Mouse (Mus musculus): ENCODE data around the gene Epha2. TPM values are rescaled to one million over a fixed set of nuclear protein-coding genes. Genes with fewer than 3 reads are reported as not detected.

The Epha2 gene
- polyA plus RNA-seq, 1 experiment from 2014 or later, result 2.9 TPM

DNA sequence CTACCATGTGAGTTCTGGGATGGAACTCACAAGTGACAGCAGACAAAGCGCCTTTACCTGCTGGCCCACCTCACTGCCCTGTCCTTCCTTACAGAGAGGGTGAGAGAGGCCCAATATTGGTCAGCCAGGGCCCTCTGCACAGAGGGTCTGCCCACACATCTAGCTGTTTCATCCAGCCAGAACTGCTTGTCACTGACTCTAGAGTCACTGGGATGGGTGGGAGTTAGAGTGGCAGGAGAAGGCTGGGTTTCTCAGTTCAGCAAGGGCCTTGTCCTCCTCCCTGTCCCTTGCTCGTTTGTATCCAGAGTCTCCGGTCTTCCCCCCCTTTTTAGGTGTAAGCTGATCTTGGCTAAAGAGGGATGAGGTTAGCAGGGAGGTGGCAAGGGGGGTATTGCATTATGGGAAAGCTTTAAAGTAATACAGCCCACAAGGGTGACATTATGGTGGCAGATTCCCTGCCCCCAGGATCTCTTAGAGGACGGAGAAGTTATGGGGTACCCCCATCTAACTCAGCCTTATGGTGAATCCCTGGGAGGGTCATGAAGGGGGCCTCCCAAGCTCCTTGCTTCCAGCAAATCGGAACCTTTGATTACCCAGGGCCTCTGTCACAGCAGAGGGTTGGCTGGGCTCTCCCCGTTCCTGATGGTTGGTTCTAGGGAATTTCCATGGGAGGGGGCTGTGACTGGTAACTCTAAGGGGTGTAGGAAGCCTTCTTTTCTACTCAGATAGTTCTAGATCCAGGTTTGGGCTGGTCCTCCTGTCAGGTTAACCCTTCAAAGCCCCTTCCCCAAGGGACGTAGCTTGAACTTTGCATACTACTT lies 2.6 kb downstream of the Epha2 start:
- DNase-seq (ENCODE audit: low spot score) (no peak), ATAC-seq (replicated peaks; ENCODE audit: low FRiP score) (no peak)
- WGBS, result 51% methylated on average over 7 of the region's 7 CpGs
- H3K36me3 ChIP-seq (ENCODE audit: control insufficient read depth, insufficient read depth, low read length), result no peaks in the 10 kb centered on the region
- H3K9me3 ChIP-seq (ENCODE audit: control insufficient read depth, low read length), result no peaks in the 10 kb centered on the region
- H3K4me1 ChIP-seq (replicated peaks; ENCODE audit: control insufficient read depth, insufficient read depth, low read length), result peaks cover 22% of the 10 kb centered on the region
- H3K9ac ChIP-seq (ENCODE audit: low read depth, low read length), result peak overlapping the region; percentile 25; the same call in 1 of the 2 replicates
- H3K4me3 ChIP-seq (ENCODE audit: low read depth, low read length), result peak overlapping the region; percentile 63
- no peak overlapping the region for H3K27ac ChIP-seq (ENCODE audit: low read depth, low read length)
- peaks cover 44% of the 10 kb centered on the region for H3K27me3 ChIP-seq (replicated peaks; ENCODE audit: control insufficient read depth, insufficient read depth, low read length)
- H3K4me2 ChIP-seq, result peak overlapping the region; percentile 69

DNA sequence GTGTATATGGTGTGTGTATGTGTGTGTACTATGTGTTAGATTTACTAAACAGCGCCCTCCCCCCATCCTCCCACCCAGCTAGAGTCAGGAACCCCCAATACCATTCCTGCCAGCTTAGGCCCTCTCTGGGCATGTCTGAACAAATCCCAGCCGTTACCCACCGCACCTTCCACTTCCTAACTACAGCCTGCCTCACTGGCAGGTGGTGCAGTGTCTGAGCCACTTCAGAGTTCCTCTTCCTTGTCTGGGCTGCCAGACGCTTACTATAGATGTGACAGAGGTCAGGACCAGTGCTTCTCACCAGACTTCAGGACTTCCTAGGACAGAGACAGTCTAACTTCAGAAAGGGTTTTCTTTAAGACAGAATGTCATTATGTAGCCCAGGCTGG lies 3.2 kb downstream of the Epha2 start:
- Histone ChIP-seq H3K4me1 (replicated peaks; ENCODE audit: control insufficient read depth, insufficient read depth, low read length) (peaks cover 22% of the 10 kb centered on the region), H3K9ac (ENCODE audit: low read depth, low read length) (no peak overlapping the region), H3K4me3 (ENCODE audit: low read depth, low read length) (no peak overlapping the region), H3K27ac (ENCODE audit: low read depth, low read length) (no peak overlapping the region), H3K27me3 (replicated peaks; ENCODE audit: control insufficient read depth, insufficient read depth, low read length) (peaks cover 42% of the 10 kb centered on the region), H3K9me3 (ENCODE audit: control insufficient read depth, low read length) (no peaks in the 10 kb centered on the region), H3K36me3 (ENCODE audit: control insufficient read depth, insufficient read depth, low read length) (peaks cover 4% of the 10 kb centered on the region; the same call in 1 of the 2 replicates), H3K4me2 (peak overlapping the region; percentile 69; the same call in 1 of the 2 replicates)
- no peak for ATAC-seq (replicated peaks; ENCODE audit: low FRiP score)
- 61% methylated on average over 4 of the region's 4 CpGs for WGBS
- DNase-seq (ENCODE audit: low spot score), result no peak

DNA sequence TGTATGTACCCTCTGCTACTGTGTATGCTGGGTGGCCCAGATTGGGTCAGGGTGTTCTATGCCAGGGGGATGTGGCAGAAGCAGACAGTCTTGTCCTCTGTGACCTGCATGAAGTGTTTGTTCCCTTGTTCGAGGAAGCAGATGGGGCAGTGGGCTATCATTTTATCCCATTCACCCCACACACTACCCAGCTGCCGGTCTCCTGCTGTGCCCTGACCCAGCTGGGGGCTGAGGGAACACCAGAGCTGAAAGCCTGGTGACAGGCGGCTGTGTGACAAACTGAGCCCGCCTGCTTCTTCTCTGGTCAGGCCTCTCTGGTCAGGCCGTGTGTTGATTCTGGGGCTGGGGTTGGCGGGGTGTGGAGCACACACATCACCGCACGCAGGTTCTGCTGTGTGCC lies 5.0 kb downstream of the Epha2 start:
- no peaks in the 10 kb centered on the region for H3K9me3 ChIP-seq (ENCODE audit: control insufficient read depth, low read length)
- H3K27me3 ChIP-seq (replicated peaks; ENCODE audit: control insufficient read depth, insufficient read depth, low read length), result peaks cover 24% of the 10 kb centered on the region
- 0 out of 2 replicates have a peak overlapping the region, but pooled peaks have one; percentile 19 for H3K27ac ChIP-seq (ENCODE audit: low read depth, low read length)
- H3K36me3 ChIP-seq (ENCODE audit: control insufficient read depth, insufficient read depth, low read length), result peaks cover 4% of the 10 kb centered on the region; the same call in 1 of the 2 replicates
- WGBS, result 49% methylated on average over 8 of the region's 8 CpGs
- ATAC-seq (replicated peaks; ENCODE audit: low FRiP score) (no peak), DNase-seq (ENCODE audit: low spot score) (no peak)
- H3K4me1 ChIP-seq (replicated peaks; ENCODE audit: control insufficient read depth, insufficient read depth, low read length), result peaks cover 41% of the 10 kb centered on the region
- no peak overlapping the region for H3K4me3 ChIP-seq (ENCODE audit: low read depth, low read length)
- no peak overlapping the region for H3K4me2 ChIP-seq
- no peak overlapping the region for H3K9ac ChIP-seq (ENCODE audit: low read depth, low read length)

DNA sequence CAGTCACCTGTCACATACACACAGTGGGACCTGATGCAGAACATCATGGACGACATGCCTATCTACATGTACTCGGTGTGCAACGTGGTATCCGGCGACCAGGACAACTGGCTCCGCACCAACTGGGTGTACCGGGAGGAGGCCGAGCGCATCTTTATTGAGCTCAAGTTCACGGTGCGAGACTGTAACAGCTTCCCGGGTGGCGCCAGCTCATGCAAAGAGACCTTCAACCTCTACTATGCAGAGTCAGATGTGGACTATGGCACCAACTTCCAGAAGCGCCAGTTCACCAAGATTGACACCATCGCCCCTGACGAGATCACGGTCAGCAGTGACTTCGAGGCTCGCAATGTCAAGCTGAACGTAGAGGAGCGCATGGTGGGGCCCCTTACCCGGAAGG lies 7.3 kb downstream of the Epha2 start:
- Histone ChIP-seq H3K9me3 (ENCODE audit: control insufficient read depth, low read length) (no peaks in the 10 kb centered on the region), H3K27ac (ENCODE audit: low read depth, low read length) (no peak overlapping the region), H3K4me1 (replicated peaks; ENCODE audit: control insufficient read depth, insufficient read depth, low read length) (peaks cover 55% of the 10 kb centered on the region), H3K9ac (ENCODE audit: low read depth, low read length) (no peak overlapping the region), H3K27me3 (replicated peaks; ENCODE audit: control insufficient read depth, insufficient read depth, low read length) (peaks cover 1% of the 10 kb centered on the region), H3K4me2 (no peak overlapping the region), H3K36me3 (ENCODE audit: control insufficient read depth, insufficient read depth, low read length) (peaks cover 4% of the 10 kb centered on the region; the same call in 1 of the 2 replicates), H3K4me3 (ENCODE audit: low read depth, low read length) (no peak overlapping the region)
- ATAC-seq (replicated peaks; ENCODE audit: low FRiP score), result no peak
- 90% methylated on average over 22 of the region's 22 CpGs for WGBS
- no peak for DNase-seq (ENCODE audit: low spot score)

DNA sequence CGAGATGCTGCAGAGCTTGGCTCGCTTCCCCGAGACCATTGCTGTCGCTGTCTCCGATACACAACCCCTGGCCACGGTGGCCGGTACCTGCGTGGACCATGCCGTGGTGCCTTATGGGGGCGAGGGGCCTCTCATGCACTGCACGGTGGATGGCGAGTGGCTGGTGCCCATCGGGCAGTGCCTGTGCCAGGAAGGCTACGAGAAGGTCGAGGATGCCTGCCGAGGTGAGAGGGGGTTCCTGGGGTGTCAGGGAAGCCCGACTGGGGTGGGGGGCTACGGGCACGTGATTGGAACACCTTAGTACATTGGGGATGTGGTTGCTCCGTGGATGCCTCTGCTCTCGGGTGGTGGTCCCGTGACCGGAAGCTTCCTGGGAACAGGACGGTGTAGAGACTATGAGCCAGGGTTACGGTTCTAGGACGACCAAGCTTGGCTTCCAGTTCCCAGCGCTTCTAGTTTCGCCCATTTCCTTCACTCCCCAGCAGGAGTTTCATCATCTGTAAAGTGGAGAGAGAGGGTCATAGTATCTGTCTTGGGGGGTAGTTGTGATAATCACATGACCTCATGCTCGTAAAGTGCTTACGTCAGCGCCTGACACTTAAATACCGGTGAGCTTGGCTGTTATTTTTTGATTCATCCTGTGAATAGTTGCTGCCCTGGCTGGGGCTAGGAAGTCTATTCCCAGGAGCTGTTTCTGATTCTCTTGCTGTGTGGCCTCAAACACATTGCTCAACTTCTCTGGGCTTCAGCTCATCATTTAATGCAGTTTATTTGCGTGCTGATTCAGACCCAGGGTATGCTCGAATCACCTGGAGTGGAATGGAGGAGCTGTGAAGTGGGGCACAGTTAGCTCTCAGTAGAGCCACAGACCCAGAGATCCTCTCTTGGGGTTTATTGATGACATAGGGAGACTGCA lies 8.1 kb downstream of the Epha2 start:
- Histone ChIP-seq H3K9me3 (ENCODE audit: control insufficient read depth, low read length) (no peaks in the 10 kb centered on the region), H3K4me2 (no peak overlapping the region), H3K9ac (ENCODE audit: low read depth, low read length) (no peak overlapping the region; the same call in 1 of the 2 replicates), H3K4me3 (ENCODE audit: low read depth, low read length) (no peak overlapping the region), H3K27ac (ENCODE audit: low read depth, low read length) (peak overlapping the region; percentile 75), H3K36me3 (ENCODE audit: control insufficient read depth, insufficient read depth, low read length) (peaks cover 4% of the 10 kb centered on the region; the same call in 1 of the 2 replicates), H3K4me1 (replicated peaks; ENCODE audit: control insufficient read depth, insufficient read depth, low read length) (peaks cover 60% of the 10 kb centered on the region), H3K27me3 (replicated peaks; ENCODE audit: control insufficient read depth, insufficient read depth, low read length) (no peaks in the 10 kb centered on the region; the same call in 1 of the 2 replicates)
- no peak for DNase-seq (ENCODE audit: low spot score)
- WGBS, result 87% methylated on average over 34 of the region's 34 CpGs
- no peak for ATAC-seq (replicated peaks; ENCODE audit: low FRiP score)

DNA sequence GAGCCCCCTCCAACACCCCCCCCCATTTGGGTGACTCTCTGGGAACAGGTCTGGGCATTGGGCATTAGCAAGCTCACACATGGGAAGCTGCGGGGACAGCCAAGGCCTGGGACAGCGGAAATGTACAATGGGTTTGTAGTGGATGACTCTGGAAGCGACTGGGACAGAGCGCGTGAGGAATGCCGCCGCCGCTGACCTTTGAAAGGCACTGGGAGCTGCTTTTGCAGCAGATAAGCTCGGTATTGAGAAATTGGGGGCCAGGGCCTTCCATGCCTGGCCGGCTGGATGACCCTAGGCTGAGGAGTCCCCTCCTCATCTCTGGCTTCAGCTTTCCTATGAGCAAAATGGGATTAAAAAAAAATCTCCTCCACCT lies 8.7 kb downstream of the Epha2 start:
- 37% methylated on average over 10 of the region's 10 CpGs for WGBS
- H3K4me2 ChIP-seq, result peak overlapping the region; percentile 1; the same call in 1 of the 2 replicates
- H3K4me3 ChIP-seq (ENCODE audit: low read depth, low read length), result no peak overlapping the region
- H3K27me3 ChIP-seq (replicated peaks; ENCODE audit: control insufficient read depth, insufficient read depth, low read length), result no peaks in the 10 kb centered on the region; the same call in 1 of the 2 replicates
- DNase-seq (ENCODE audit: low spot score) (no peak), ATAC-seq (replicated peaks; ENCODE audit: low FRiP score) (no peak)
- H3K4me1 ChIP-seq (replicated peaks; ENCODE audit: control insufficient read depth, insufficient read depth, low read length), result peaks cover 62% of the 10 kb centered on the region
- H3K27ac ChIP-seq (ENCODE audit: low read depth, low read length), result peak overlapping the region; percentile 75
- no peak overlapping the region; the same call in 1 of the 2 replicates for H3K9ac ChIP-seq (ENCODE audit: low read depth, low read length)
- H3K9me3 ChIP-seq (ENCODE audit: control insufficient read depth, low read length), result no peaks in the 10 kb centered on the region
- H3K36me3 ChIP-seq (ENCODE audit: control insufficient read depth, insufficient read depth, low read length), result peaks cover 4% of the 10 kb centered on the region; the same call in 1 of the 2 replicates

DNA sequence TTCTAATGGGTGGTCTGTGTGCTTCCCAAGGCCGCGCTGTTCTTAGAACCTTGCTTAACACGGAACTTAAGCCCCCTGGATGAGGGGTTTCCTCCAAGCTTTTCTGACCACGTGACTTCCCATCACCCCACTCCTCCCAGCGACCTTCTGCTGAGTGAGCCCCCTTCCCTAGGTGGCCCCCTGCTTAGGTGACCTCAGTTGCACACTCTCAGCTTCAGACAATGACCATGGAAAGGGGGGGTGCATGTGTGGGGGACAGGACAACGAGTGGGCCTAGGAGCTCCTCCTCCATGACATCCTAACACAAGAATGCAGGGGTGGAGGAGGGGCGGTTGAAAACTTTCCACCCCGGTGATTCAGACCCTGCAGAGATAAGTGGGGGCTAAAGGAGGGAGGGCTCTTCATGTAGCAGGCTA lies 9.2 kb downstream of the Epha2 start:
- Histone ChIP-seq H3K27me3 (replicated peaks; ENCODE audit: control insufficient read depth, insufficient read depth, low read length) (no peaks in the 10 kb centered on the region; the same call in 1 of the 2 replicates), H3K4me3 (ENCODE audit: low read depth, low read length) (no peak overlapping the region), H3K9me3 (ENCODE audit: control insufficient read depth, low read length) (no peaks in the 10 kb centered on the region), H3K4me1 (replicated peaks; ENCODE audit: control insufficient read depth, insufficient read depth, low read length) (peaks cover 62% of the 10 kb centered on the region), H3K36me3 (ENCODE audit: control insufficient read depth, insufficient read depth, low read length) (peaks cover 4% of the 10 kb centered on the region; the same call in 1 of the 2 replicates), H3K27ac (ENCODE audit: low read depth, low read length) (peak overlapping the region; percentile 75), H3K4me2 (peak overlapping the region; percentile 1), H3K9ac (ENCODE audit: low read depth, low read length) (no peak overlapping the region)
- ATAC-seq (replicated peaks; ENCODE audit: low FRiP score) (no peak), DNase-seq (ENCODE audit: low spot score) (peak; percentile 69)
- WGBS, result 14% methylated on average over 8 of the region's 8 CpGs

DNA sequence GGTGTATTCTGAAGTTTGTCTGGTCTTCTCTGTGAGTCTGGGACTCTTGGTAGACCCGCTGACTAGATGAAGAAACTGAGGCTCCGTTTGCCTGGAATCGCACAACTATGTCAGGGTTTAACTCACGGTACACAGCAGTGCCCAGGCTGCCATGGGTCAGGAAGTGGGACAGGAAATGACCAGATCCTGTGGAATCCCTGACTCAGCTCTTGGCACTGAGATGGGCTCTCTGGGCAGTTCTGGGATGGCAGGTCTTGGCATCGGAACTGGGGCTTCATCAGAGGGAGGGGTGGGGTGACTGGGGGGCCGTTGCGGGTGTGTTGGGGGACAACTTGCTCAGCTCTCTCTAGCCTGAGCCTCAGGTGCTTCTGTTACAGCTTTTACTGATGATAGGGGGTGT lies 10.0 kb downstream of the Epha2 start:
- no peak for ATAC-seq (replicated peaks; ENCODE audit: low FRiP score)
- no peak for DNase-seq (ENCODE audit: low spot score)
- 59% methylated on average over 7 of the region's 7 CpGs for WGBS
- peak overlapping the region; percentile 48; the same call in 1 of the 2 replicates for H3K27ac ChIP-seq (ENCODE audit: low read depth, low read length)
- peaks cover 4% of the 10 kb centered on the region; the same call in 1 of the 2 replicates for H3K36me3 ChIP-seq (ENCODE audit: control insufficient read depth, insufficient read depth, low read length)
- peaks cover 58% of the 10 kb centered on the region for H3K4me1 ChIP-seq (replicated peaks; ENCODE audit: control insufficient read depth, insufficient read depth, low read length)
- H3K27me3 ChIP-seq (replicated peaks; ENCODE audit: control insufficient read depth, insufficient read depth, low read length), result no peaks in the 10 kb centered on the region
- no peaks in the 10 kb centered on the region for H3K9me3 ChIP-seq (ENCODE audit: control insufficient read depth, low read length)
- H3K9ac ChIP-seq (ENCODE audit: low read depth, low read length), result no peak overlapping the region
- no peak overlapping the region for H3K4me3 ChIP-seq (ENCODE audit: low read depth, low read length)
- peak overlapping the region; percentile 14; the same call in 1 of the 2 replicates for H3K4me2 ChIP-seq
